ENCODE assay signal across 9 mouse cellular contexts in genomic region chr12:45162011-45162410, GRCm38 (mm10).
DNase-seq lines count a peak whose midpoint lies in the region; ATAC-seq and TF ChIP-seq lines count a peak whose summit lies in the region.
"Had no signal": no experiment of that assay in that cellular context is flagged by ENCODE, and none has a peak within 500 bp of the region (broad histone marks: within the 10 kb centered on the region; RNA-seq: fewer than 3 reads in every experiment).

No protein-coding gene starts in this region.

- WGBS in midbrain, postnatal 0 days = 70% methylated on average over 4 of the region's 4 CpGs

- H3K9ac ChIP-seq in midbrain, postnatal 0 days (replicated peaks; ENCODE audit: low read length, poor library complexity, severe bottlenecking) = no peak overlapping the region
- H3K9ac ChIP-seq: heart, embryonic 13.5 days had no signal

- H3K9me3 ChIP-seq in midbrain, postnatal 0 days (ENCODE audit: low read length) = no peaks in the 10 kb centered on the region
- H3K9me3 ChIP-seq: heart, embryonic 13.5 days had no signal

- H3K27ac ChIP-seq in midbrain, postnatal 0 days (ENCODE audit: low read depth, low read length) = no peak overlapping the region
- H3K27ac ChIP-seq: heart, embryonic 13.5 days had no signal

- no peaks in the 10 kb centered on the region for H3K27me3 ChIP-seq in midbrain, postnatal 0 days (ENCODE audit: insufficient read depth, low read length)
- H3K27me3 ChIP-seq: heart, embryonic 13.5 days had no signal

- no peaks in the 10 kb centered on the region for H3K36me3 ChIP-seq in midbrain, postnatal 0 days (ENCODE audit: insufficient read depth, low read length)
- H3K36me3 ChIP-seq: heart, embryonic 13.5 days had no signal

- DNase-seq in gastrocnemius, adult 18-20 months (ENCODE audit: low spot score) = peak; percentile 6
- no peak for DNase-seq in gastrocnemius, postnatal 4 days (ENCODE audit: low spot score in 2 of 2)
- DNase-seq in A20 (ENCODE audit: low read depth, low spot score) = peak; percentile 33
- DNase-seq in embryo, embryonic 11 days = peak; percentile 50
- peak; percentile 25 for DNase-seq in kidney, postnatal 10 days
- DNase-seq in midbrain, postnatal 0 days (ENCODE audit: low spot score) = peak; percentile 60
- DNase-seq in adipocyte (ENCODE audit: low spot score) = no peak
- DNase-seq in left cerebral cortex, adult 18-20 months (ENCODE audit: low spot score in 2 of 2) = no peak

- no peak for ATAC-seq in midbrain, postnatal 0 days (ENCODE audit: low FRiP score)

- TF ChIP-seq CTCF in midbrain, postnatal 0 days (IDR thresholded peaks at IDR 0.05) = peak; percentile 62

- no peak overlapping the region for H3K4me2 ChIP-seq in midbrain, postnatal 0 days (ENCODE audit: low read depth, low read length, poor library complexity, severe bottlenecking)
- H3K4me2 ChIP-seq: heart, embryonic 13.5 days had no signal

- no peak overlapping the region for H3K4me3 ChIP-seq in midbrain, postnatal 0 days (ENCODE audit: low read depth, low read length)
- H3K4me3 ChIP-seq: heart, embryonic 13.5 days had no signal

- no peaks in the 10 kb centered on the region for H3K4me1 ChIP-seq in midbrain, postnatal 0 days (ENCODE audit: insufficient read depth, low read length)
- H3K4me1 ChIP-seq: heart, embryonic 13.5 days had no signal

Comparison
In these comparisons a context has a peak if more than half of its experiments do, and no peak if none do; other contexts are left out.
1. DNase-seq: peak in gastrocnemius, adult 18-20 months (single experiment), A20 (single experiment), embryo, embryonic 11 days (single experiment), kidney, postnatal 10 days (single experiment) and midbrain, postnatal 0 days (single experiment); none in gastrocnemius, postnatal 4 days (0 of 2), adipocyte (single experiment) and left cerebral cortex, adult 18-20 months (0 of 2).